Mouse (Mus musculus) layer of hippocampus, adult 9-10 months (tissue): ENCODE measurements around the gene Flt1.

Experiments
- DNase-seq: peaks from one replicate; pipeline ENCODE4 v3.0.0; 2022; ENCODE audit warnings: low spot score

Gene Flt1

GRCm38 (mm10) chr5:147668637-147669344, 57.0 kb downstream of the Flt1 start:
- no peak for DNase-seq

- DNase-seq: no peak
Measured at GRCm38 (mm10) chr5:147665946-147666345, 59.9 kb downstream of the Flt1 start.

GRCm38 (mm10) chr5:147665381-147665780, 60.4 kb downstream of the Flt1 start:
- DNase-seq: no peak

GRCm38 (mm10) chr5:147659909-147660308, 65.9 kb downstream of the Flt1 start:
- DNase-seq: no peak

- no peak for DNase-seq
Measured at GRCm38 (mm10) chr5:147657882-147658855, 67.6 kb downstream of the Flt1 start.

GRCm38 (mm10) chr5:147655761-147656160, 70.0 kb downstream of the Flt1 start:
- no peak for DNase-seq

- no peak for DNase-seq
Measured at GRCm38 (mm10) chr5:147651233-147651632, 74.6 kb downstream of the Flt1 start.

DNA sequence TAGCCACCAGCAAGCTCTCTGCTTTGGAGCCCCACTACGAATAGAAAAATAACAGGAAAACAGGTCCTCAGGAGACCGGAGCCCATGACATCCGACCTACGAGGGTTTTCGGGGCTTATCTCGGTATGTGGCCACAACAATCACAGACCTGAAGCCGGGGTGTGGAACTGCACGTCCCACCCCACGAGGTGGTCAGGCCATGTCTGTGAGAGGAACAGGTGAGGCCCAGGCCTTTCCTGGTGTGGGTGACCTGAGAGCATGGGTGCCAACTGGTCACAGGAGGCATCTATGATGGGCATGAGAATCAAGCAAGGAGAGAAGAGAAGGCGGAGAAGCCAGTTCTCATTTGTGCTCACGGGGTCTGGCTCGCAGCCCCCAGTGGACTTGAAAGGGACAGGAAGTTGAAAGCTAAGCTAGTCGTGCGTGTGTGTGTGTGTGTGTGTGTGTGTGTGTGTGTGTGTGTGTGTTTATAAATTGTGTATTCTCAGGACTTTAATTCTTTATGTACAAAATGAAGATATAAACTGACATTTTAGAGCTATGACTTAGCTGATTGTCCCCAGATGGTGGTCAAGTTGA, 79.4 kb downstream of the Flt1 start:
- DNase-seq: no peak

- no peak for DNase-seq
Measured at GRCm38 (mm10) chr5:147645001-147645645, 80.7 kb downstream of the Flt1 start.

DNA sequence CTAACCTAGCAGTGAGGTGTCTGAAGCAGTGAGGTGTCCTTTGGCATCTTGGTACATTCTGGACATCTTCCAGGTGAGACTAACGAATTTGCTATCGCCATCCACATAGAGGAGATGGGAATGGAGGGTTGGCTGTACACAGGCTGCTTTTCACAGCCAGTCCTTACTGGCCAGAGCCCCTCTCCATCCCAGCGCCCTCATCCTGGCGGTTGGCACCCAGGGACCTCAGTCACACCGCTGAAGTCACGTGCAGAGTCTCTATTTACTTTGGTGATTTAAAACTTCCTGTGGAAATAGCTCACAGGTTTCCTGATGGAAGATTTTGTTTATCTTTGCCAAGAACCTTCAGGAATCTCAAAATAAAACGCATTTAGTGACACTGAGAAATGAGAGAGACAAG, 84.4 kb downstream of the Flt1 start:
- DNase-seq: no peak

DNA sequence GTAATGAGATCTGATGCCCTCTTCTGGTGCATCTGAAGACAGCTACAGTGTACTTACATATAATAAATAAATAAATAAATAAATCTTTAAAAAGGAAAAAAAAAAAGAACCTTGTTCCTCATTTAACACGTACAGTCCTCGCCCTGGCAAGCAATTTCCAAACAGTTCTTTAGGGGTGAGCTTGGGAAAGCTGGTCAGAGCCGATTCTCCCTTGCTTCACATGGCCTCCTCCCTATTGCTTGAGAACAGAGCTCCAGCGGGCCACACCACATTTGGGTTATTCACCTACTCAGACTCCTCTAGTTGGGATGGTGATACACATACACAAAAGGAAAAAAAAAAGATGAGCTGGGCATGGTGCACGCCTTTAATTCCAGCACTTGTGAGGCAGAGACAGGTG, 85.9 kb downstream of the Flt1 start:
- DNase-seq: no peak

DNA sequence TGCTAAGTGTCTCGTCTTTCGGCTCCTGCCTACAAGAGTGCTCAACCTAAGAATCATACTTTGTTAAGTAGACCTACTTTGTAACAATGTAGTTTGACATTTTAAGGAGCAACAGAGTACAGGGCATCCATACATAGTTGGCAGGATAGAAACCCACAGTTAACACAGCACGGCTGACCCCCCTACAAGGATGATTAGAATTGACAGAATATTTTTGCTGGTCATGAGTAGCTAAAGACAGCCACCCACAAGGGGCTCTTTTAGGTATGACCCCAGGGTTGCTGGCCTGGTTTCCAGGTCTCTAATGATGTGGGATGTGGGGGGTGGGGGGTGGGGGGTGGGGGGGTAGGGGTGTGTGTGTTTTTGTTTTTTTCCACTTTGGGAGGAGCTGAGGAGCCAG, 89.1 kb downstream of the Flt1 start:
- no peak for DNase-seq

- DNase-seq: no peak
Measured at GRCm38 (mm10) chr5:147635883-147636282, 89.9 kb downstream of the Flt1 start.

DNA sequence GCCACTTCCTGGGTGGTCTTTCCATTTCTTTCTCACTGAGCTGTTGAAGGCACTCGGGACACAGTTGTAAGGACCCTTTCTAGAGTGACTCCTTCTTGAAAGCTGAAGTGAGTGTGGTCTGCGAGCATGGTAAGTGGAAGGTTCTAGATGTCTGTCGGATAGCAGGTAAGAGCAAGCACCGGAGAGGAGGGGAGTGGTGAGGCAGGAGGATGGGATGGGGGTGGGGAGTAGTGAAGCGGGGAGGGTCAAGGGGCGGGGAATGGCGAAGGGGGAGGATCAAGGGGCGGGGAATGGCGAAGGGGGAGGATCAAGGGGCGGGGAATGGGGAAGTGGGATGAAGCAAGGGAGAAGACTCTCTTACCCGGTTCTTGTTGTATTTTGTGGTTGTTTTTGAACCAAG, 91.8 kb downstream of the Flt1 start:
- DNase-seq: no peak

- DNase-seq: no peak
Measured at GRCm38 (mm10) chr5:147632716-147633115, 93.1 kb downstream of the Flt1 start.

DNA sequence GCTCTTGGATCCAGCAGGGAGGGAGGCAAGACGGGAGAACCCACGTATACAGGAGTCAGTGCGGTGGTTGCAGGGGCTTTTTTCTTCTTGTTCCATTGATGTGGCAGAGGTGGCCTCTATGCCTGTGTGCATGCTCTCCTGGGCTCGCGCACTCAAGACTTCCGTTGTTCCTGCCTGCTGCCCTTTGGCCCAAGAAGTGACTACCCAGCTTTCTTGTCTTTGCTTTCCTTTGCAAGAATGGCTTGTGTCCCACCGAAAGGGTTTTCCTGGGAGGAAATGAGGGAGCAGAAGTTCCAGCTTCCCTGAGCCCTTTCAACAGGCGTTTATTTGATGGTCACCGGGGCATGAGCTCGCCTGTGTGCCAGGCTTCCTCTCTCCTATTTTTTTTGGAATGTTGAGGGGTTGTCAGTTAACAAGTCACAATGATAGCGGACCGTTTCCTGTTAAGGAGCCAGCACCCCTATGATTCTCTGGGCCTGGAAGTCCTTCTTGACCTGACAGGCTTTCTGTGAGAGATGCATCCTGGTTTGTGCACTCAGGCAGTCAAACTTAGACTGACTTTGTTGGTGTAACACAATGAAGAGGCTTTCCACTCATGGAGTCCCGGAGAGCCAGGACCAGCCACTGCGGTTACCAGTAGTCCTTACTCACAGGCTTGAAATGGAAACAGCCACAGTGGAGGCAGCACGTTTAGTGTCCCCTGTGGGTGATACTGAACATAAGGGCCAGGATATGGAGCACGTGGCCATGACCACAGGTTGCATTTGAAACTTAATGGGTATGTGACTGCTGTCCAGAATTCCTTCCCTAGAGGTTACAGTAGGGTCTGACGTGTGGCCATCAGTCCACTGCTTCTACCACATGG, 95.2 kb downstream of the Flt1 start:
- no peak for DNase-seq

GRCm38 (mm10) chr5:147626944-147627343, 98.9 kb downstream of the Flt1 start:
- no peak for DNase-seq

- no peak for DNase-seq
Measured at GRCm38 (mm10) chr5:147623747-147624146, 102.1 kb downstream of the Flt1 start.

- no peak for DNase-seq
Measured at GRCm38 (mm10) chr5:147620178-147620577, 105.6 kb downstream of the Flt1 start.

- DNase-seq: no peak
Measured at GRCm38 (mm10) chr5:147618243-147618642, 107.6 kb downstream of the Flt1 start.

- DNase-seq: no peak
Measured at GRCm38 (mm10) chr5:147616450-147616849, 109.4 kb downstream of the Flt1 start.
